Mouse (Mus musculus) kidney, adult 8-10 months (tissue): ENCODE data around the gene Hist1h3c.
A peak's percentile ranks its signal among the peaks of the same experiment; 100 is the strongest.
"Not testable (repeated sequence)": the region's sequence is repeated elsewhere in the genome, so short reads cannot be mapped to it uniquely, and the experiment has no call there.

Experiments
- DNase-seq, 2 experiments: peaks; one replicate each; pipeline ENCODE4 v3.0.0; 2022

Gene Hist1h3c

GRCm38 (mm10) chr13:23702801-23703200 is 42.6 kb downstream of the Hist1h3c start:
- DNase-seq, result not testable (repeated sequence)

DNA sequence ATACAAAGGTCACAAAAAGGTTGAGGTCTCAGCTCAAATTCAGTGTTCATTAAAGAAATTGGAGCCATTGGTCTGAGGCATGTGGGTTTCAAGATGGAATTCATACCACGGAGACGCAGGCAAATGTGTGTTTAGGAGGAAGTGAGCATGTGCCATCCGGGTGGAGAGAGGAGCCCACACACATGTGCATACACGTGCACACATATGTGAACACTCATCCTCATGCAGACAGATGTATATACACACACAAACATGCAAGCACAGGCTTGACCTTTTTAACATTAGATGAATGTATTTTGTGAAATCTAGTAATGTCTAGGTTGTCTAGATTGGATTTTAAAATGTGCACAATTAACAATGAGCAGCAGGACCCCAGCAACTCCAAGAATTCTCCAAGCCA is 43.2 kb downstream of the Hist1h3c start:
- no peak for DNase-seq

DNA sequence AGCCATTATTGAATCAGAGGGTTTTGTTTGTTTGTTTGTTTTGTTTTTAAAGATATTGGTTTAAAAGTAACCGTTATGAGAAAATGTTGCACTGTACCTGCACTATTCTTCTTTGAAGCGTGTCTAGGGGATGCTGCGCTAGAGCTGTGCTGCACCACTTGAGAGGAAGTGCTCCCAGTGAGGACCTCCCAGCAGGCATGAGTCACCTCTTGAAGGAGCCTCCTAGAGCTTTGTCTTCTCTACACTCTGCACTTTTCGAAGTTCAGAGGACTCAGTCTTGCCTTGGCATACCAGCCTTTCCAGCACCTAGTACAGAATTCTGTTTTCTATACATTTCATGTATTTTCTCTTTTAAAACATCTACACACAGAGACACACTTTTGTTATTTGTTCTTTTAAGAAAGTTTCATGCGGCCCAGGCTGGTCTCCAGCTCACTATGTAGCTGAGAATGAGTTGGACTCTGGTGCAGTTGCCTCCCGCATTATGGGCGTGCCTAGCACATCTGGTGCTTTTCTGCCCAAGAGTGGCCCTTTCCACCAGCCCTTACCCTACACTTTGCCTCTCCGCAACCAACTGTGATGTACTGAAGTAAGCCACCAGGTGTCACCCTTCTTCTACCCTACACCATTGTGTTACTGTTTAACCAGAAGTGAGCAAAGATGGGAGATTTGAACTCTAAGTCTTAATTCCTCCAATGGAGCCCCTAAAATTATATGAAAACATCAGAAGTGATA is 44.4 kb downstream of the Hist1h3c start:
- peak; percentile 76 to 84 for DNase-seq

DNA sequence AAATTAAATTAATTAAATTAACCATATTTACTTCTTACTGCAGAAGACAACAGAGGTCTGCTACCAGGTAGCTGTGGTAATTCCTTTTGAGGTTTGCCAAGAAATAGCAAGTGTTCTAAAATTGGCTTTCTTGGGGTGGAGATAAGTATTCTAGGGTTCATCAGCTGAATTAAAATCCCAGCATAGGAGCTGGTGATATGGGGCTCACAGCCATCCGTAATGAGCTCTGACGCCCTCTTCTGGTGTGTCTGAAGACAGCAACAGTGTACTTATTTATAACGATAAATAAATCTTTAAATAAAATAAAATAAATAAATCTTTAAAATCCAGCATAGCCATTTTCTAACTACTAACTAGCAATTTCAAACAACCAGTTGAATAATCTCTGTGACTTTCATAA is 45.6 kb downstream of the Hist1h3c start:
- DNase-seq, result no peak

DNA sequence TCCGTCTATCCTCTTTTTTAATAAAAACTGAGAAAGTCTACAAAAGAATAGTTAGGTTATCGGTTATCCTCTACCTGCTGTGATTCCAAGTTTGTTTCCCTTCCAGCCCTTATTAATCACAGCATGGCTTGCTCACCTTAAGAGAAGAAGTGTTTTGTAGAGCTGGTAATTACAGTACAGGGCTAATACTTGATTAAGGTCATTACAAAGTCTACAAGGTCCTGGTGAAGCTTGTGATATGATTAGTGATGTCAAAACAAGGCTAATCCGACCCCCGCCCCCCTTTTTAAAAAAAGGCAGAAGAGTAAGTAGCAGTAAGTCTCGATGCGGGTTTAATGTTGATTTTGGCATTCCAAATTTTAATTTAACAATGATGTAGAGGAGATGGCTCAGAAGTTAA is 46.4 kb downstream of the Hist1h3c start:
- no peak for DNase-seq

GRCm38 (mm10) chr13:23698300-23698693 is 47.1 kb downstream of the Hist1h3c start, which contains the start of gene Hist1h4c:
Hist1h4c (minus strand) TSS chr13:23698454.
- peak; percentile 98 to 99 for DNase-seq

- peak; percentile 46 to 54 for DNase-seq
Measured at GRCm38 (mm10) chr13:23697491-23698299, 47.7 kb downstream of the Hist1h3c start.

- DNase-seq, result no peak
Measured at GRCm38 (mm10) chr13:23696061-23696474, 49.3 kb downstream of the Hist1h3c start.

GRCm38 (mm10) chr13:23695514-23695913 is 49.9 kb downstream of the Hist1h3c start, which contains the start of gene Hist1h1t:
Hist1h1t (plus strand) TSS chr13:23695814.
- DNase-seq, result no peak
